Mouse (Mus musculus) gastrocnemius, adult 8-10 months (tissue): ENCODE results near the gene Sptbn1. TPM values are rescaled to one million over a fixed set of nuclear protein-coding genes. Genes with fewer than 3 reads are reported as not detected.

ENCODE experiments used
- DNase-seq, 2 experiments: peaks; one replicate each; pipeline ENCODE4 v3.0.0; 2022; ENCODE audit warnings: low spot score in 2 of 2
- total RNA-seq, 4 experiments: library from RNA; stranded (reverse); gene quantifications; 2 replicates each; pipeline ENCODE4 v1.2.4; 2022

Gene Sptbn1
- total RNA-seq, 4 experiments from 2014 or later = 83.7 to 109 (median 98.4) TPM

- no peak for DNase-seq
Measured at GRCm38 (mm10) chr11:30171586-30172178, 96.3 kb downstream of the Sptbn1 start.

GRCm38 (mm10) chr11:30171184-30171583 lies 96.8 kb downstream of the Sptbn1 start:
- DNase-seq = no peak

GRCm38 (mm10) chr11:30166551-30166922 lies 101.4 kb downstream of the Sptbn1 start:
- no peak for DNase-seq

GRCm38 (mm10) chr11:30165861-30166550 lies 102.0 kb downstream of the Sptbn1 start:
- DNase-seq = no peak

- no peak for DNase-seq
Measured at GRCm38 (mm10) chr11:30164515-30165214, 103.3 kb downstream of the Sptbn1 start.

- no peak for DNase-seq
Measured at GRCm38 (mm10) chr11:30163870-30164269, 104.1 kb downstream of the Sptbn1 start.

- no peak for DNase-seq
Measured at GRCm38 (mm10) chr11:30163081-30163480, 104.9 kb downstream of the Sptbn1 start.

- no peak for DNase-seq
Measured at GRCm38 (mm10) chr11:30161744-30162143, 106.2 kb downstream of the Sptbn1 start.

- DNase-seq = peak; percentile 59 to 68
Measured at GRCm38 (mm10) chr11:30161173-30161650, 106.8 kb downstream of the Sptbn1 start.

GRCm38 (mm10) chr11:30160625-30161172 lies 107.3 kb downstream of the Sptbn1 start:
- no peak for DNase-seq

- no peak for DNase-seq
Measured at GRCm38 (mm10) chr11:30159545-30160255, 108.3 kb downstream of the Sptbn1 start.

- no peak for DNase-seq
Measured at GRCm38 (mm10) chr11:30158028-30158700, 109.8 kb downstream of the Sptbn1 start.

- DNase-seq = no peak
Measured at GRCm38 (mm10) chr11:30155887-30156286, 112.1 kb downstream of the Sptbn1 start.

GRCm38 (mm10) chr11:30154980-30155379 lies 113.0 kb downstream of the Sptbn1 start:
- DNase-seq = no peak

- no peak for DNase-seq
Measured at GRCm38 (mm10) chr11:30148888-30149287, 119.1 kb downstream of the Sptbn1 start.

GRCm38 (mm10) chr11:30148378-30148777 lies 119.6 kb downstream of the Sptbn1 start:
- DNase-seq = no peak

GRCm38 (mm10) chr11:30147882-30148281 lies 120.1 kb downstream of the Sptbn1 start:
- DNase-seq = no peak

GRCm38 (mm10) chr11:30143090-30143489 lies 124.9 kb downstream of the Sptbn1 start:
- no peak for DNase-seq

- DNase-seq = no peak
Measured at GRCm38 (mm10) chr11:30139165-30139826, 128.7 kb downstream of the Sptbn1 start.

GRCm38 (mm10) chr11:30137081-30137480 lies 130.9 kb downstream of the Sptbn1 start:
- no peak for DNase-seq
